Mouse (Mus musculus) large intestine, adult 2 months (tissue): Measurements from ENCODE around the gene Tub. TPM values are rescaled to one million over a fixed set of nuclear protein-coding genes. Genes with fewer than 3 reads are reported as not detected.

Source experiments
- DNase-seq: peaks from one replicate; pipeline ENCODE4 v3.0.0-alpha.2; 2012; ENCODE audit warnings: low read depth, low spot score
- WGBS: fragments of 180-500 bp; shearing (Covaris S2); methylation state at CpG from one replicate; pipeline ENCODE4 v1.1.7; 2018; 5-methylcytosine and 5-hydroxymethylcytosine counted together
- polyA plus RNA-seq: library from polyadenylated mRNA; depleted of rRNA; stranded (reverse); fragments of >200 nt; gene quantifications from 2 replicates; pipeline ENCODE4 v1.2.3, GENCODE M21; 2012

The Tub gene
- polyA plus RNA-seq, 1 experiment = 0.90 TPM

DNA sequence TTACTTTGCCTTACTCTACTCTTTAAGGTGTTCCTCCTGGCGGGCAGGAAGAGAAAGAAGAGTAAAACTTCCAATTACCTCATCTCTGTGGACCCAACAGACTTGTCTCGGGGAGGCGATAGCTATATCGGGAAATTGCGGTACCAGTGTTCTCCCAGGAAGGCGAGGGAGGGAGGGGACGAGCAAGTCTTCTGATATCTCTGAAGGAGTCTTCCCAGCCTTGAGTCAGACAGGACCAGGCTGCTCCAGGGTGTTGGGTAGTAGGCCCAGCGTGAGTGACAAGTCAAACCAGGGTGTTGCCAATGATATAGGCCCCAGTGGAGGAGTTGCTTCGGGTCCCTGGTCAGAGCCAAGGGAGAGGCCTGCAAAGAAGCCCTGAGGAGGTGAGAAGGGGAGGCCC lies 76.8 kb downstream of the Tub start:
- WGBS = 84% methylated on average over 9 of the region's 9 CpGs
- no peak for DNase-seq

GRCm38 (mm10) chr7:109027721-109028120 lies 77.6 kb downstream of the Tub start:
- DNase-seq = no peak
- WGBS = 92% methylated on average over 7 of the region's 7 CpGs

DNA sequence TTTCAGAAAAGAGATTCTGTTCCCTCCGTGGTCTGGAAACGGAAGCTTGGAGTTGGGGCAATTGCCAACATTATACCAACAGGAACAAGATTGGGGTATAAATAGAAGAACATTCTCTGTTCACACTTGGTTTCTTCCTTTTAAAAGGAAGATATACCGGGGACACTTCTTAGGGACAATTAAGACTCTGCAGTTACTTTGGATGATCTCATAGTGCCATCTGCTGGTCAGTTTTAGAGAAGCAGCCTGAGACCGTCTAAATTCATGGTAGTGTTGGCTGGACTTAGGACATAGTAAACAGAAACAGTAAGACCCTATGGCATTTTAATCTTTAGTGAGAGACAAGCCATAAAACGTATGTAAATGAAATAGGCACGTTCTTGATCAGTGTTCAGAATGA lies 78.1 kb downstream of the Tub start:
- DNase-seq = peak; percentile 29
- WGBS = 26% methylated on average over 6 of the region's 6 CpGs

DNA sequence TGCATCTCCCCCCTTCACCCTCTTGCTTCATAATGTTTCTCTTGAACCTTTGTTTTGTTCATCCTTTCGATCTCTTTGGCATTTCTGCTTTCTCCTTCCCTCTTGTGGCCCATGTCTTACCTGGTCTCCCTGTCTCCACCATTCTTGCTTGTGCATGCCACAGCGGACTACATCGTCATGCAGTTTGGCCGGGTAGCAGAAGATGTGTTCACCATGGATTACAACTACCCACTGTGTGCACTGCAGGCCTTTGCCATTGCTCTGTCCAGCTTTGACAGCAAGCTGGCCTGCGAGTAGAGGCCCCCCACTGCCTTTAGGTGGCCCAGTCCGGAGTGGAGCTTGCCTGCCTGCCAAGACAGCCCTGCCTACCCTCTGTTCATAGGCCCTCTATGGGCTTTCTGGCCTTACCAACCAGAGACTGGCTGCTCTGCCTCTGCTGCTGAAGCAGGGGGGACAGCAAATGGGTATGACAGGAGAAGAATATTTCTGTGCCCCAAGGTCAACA lies 79.9 kb downstream of the Tub start:
- DNase-seq = no peak
- 87% methylated on average over 6 of the region's 6 CpGs for WGBS

DNA sequence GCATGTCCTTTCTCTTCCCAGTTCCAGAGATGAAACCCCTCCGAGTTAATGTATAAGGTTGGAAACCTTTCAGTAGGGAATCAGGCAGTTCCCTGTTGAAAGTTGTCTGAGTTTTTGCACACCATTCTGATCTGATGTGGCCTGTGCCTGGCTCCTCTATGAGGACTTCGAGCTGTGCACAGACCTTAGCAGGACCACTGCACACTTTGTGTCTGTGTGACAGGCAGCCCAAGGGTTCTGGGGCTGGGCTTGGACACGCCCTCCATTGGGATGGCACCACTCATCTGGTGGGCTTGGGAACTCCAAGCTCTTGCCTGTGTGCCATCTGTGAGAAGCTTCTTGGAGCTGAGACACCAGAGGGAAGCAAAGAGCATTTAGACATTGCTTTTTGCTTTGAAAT lies 81.2 kb downstream of the Tub start:
- WGBS = 76% methylated on average over 3 of the region's 3 CpGs
- DNase-seq = no peak

DNA sequence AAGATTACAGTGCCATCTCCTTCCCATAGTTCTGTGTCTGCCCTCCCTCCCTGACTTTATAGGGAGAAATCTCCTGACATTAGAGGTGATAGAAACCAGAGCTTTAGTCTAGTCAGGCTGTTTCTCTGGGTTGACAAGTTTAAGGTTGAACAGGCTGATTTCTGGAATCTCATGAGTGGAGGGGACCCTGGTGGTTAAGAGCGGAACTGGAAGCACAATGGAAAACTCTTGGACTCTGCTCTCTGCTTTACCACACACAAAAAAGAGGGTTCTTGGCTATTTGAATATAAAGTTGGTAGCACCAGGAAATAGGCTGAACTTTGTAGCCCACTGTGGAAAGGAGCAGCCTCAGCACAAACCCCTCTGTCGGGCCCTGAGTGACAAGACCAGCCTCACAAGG lies 81.9 kb downstream of the Tub start:
- 58% methylated on average over 2 of the region's 2 CpGs for WGBS
- DNase-seq = no peak

DNA sequence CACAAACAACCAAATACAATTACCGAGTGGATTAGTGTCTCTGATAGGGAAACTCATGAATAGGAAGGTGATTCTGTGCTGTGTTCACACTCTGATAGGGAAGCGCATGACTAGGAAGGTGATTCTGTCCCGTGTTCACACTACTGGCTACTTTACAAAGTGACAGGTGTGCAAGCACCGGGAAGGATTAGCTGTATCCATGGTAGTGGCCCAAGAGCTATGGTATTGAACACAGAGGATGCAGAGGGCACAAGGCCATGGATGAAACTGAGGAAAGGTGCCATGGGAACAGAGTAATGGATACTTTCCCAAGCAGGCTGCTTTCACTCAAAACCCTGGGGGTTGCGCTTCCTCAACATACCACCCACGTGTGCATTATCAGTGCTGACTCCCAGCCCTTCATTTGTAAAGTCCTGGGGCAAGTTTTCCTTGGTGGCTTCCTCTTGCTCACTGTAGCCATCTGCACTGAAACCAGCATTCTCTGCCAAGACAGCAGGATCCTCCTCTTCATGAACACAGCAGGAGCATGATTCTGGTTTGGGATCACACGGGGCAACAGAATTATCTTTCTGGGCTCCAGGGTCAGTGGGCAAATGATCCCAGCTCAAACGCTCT lies 88.1 kb downstream of the Tub start:
- 73% methylated on average over 8 of the region's 8 CpGs for WGBS
- no peak for DNase-seq

- WGBS = 40% methylated on average over 1 of the region's 1 CpGs
- DNase-seq = no peak
Observed at GRCm38 (mm10) chr7:109038987-109039386, 88.8 kb downstream of the Tub start.

DNA sequence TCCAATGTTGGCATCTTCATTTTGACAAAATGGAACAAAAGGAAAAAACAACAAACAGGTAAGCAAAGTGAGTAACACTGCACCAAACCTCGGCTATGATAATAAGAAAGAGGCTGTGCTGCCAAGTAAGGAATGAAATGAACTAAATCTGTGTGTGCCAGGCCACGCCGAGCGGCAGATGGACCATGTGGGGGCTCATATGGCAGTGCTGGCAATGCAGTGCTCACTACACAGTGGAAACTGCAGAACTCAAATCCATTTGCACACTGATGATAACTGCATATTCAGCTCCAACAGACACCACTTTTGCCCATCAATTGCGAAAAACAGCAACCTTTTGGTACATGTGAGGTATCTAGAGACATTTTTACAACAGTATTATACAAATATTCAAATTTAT lies 89.3 kb downstream of the Tub start:
- DNase-seq = no peak
- WGBS = 90% methylated on average over 5 of the region's 5 CpGs

GRCm38 (mm10) chr7:109045876-109046275 lies 95.7 kb downstream of the Tub start:
- no peak for DNase-seq
- WGBS = 95% methylated on average over 2 of the region's 2 CpGs

GRCm38 (mm10) chr7:109050831-109051230 lies 100.7 kb downstream of the Tub start:
- no peak for DNase-seq
- WGBS = 87% methylated on average over 1 of the region's 1 CpGs

- no peak for DNase-seq
- 83% methylated on average over 4 of the region's 4 CpGs for WGBS
Observed at GRCm38 (mm10) chr7:109059536-109059935, 109.4 kb downstream of the Tub start.

DNA sequence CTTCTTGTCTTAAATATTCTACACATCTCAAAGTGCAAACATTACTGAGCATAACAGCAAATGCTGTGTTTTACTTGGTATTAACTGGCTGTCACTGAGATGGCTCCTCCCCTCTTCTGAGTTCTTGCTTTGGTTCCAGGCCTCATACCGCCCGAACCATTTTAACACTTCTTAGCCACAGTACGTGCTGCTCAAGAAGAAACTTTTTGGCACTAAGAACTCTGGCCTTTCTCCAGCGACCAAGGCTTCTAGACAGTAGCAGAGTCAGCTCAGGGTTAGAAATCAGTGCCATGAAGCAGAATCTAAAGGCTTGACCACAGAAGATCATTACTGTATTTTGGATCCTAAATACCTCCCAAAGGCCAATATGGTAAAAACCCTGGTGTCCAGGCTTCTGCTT lies 119.5 kb downstream of the Tub start:
- WGBS = 74% methylated on average over 4 of the region's 4 CpGs

GRCm38 (mm10) chr7:109072326-109072725 lies 122.2 kb downstream of the Tub start:
- no peak for DNase-seq
- WGBS = 40% methylated on average over 5 of the region's 5 CpGs

More for the DNA sequence above, 119.5 kb downstream of the Tub start:
- no peak for DNase-seq

GRCm38 (mm10) chr7:109082269-109083112 lies 132.4 kb downstream of the Tub start:
- no peak for DNase-seq
- WGBS = 22% methylated on average over 12 of the region's 12 CpGs

DNA sequence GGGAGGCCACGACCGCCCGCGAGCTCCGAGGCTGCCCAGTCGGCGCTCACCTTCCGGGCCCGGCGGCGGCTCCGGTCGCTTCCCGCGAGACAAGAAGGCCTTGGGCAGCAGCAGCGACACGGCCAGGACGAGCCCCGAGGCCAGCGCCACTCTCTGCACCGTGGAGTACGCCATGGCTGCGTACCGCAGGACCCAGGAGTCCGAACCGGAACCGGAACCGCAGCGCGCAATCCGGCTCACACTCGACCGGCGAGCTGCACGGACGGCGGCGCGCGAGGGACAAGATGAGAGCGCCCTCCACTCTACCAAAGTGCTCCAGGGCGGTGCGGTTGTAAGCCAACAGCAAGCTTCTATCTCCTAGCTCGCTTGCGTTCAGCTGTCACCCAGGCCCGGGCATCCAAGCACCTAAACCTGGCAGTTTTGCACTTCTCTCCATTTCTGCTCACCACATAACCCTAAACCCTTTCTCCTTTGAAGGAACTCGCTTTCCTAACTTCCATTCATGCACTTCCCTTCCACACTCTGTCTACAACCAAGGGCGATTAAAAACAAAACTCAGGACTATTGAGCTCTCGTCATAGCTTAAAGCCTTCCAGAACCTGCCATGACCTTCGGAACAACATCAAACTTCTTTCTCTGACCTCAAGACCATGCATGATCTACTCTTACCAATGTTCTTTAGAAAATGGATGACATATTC lies 133.1 kb downstream of the Tub start, which contains the start of gene Ric3:
Gene Ric3, minus strand, starts transcription at position 219 of the 700 bp plus-strand sequence.
- WGBS = 7% methylated on average over 50 of the region's 50 CpGs
- no peak for DNase-seq

DNA sequence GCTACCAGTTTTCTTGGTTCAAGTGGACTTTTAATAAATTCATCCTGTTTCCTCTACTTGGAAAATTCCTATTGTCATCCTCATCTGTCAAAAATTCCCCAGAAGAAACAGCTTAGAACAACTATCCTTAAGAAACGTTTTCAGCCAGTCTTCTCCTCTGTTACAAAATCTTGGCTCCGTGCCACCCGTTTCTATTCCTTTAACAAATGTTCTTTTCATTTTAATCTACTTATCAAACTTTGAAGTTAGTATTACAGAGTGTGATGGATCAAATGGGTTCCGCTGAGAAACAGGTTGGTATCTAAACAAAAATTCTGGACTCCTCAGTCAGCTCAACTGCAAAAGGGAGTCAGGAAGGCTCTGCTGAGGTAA lies 133.7 kb downstream of the Tub start:
- no peak for DNase-seq
- 74% methylated on average over 4 of the region's 4 CpGs for WGBS
